Mouse (Mus musculus): ENCODE data around the gene Mmp20. TPM values are rescaled to one million over a fixed set of nuclear protein-coding genes. Genes with fewer than 3 reads are reported as not detected.

Gene Mmp20
- total and polyA plus RNA-seq, 3 experiments = not detected

DNA sequence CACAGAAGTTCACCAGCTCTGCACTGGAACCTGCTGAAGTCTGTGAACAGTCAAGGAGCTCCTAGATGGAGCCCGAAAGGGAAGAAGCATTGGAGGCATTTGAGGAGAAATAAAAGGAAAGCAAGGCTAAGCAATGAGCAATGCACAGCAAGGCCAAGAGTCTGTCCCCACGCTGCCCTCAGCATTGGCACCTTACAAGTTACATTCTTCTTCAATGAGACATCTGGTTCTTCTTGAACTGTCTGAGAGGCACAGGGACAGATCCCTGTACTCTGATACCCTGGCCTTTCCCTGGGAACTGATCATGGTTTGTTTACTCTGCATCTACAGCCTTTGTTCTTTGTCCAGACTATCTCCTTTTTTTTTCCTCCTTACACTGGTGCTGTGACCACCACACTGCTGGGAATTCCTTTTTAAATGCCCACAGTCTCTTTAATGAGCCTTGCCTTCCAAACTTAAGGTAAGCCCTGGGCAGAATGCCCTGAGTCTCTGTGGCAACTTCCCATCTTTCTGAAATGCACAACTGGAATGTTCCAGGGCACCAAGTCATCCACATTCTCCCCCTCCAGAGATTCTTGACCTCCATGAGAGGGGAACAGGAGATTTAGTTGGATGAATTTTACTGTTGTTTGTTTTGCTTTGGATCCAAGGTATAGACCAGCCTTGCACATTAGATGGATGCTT, 50.3 kb downstream of the Mmp20 start:
- Histone ChIP-seq H3K4me1 (ENCODE audit: control insufficient read depth in 1 of 2, insufficient read depth in 2 of 2, low read length in 2 of 2) (no peaks in the 10 kb centered on the region), H3K27ac (ENCODE audit: control insufficient read depth, low read depth, low read length) (no peak overlapping the region), H3K79me2 (ENCODE audit: control insufficient read depth, insufficient read depth, low read length, poor library complexity) (no peaks in the 10 kb centered on the region), H3K36me3 (ENCODE audit: control insufficient read depth in 1 of 2, insufficient read depth in 2 of 2, low read length in 2 of 2) (no peaks in the 10 kb centered on the region), H3K9me3 (replicated peaks; ENCODE audit: insufficient read depth, low read length) (no peaks in the 10 kb centered on the region), H3K4me3 (ENCODE audit: control insufficient read depth in 1 of 2, insufficient read depth in 1 of 2, low read depth in 2 of 2, low read length in 2 of 2) (no peak overlapping the region), H3K9ac (ENCODE audit: control insufficient read depth, low read depth, low read length, poor library complexity, severe bottlenecking) (no peak overlapping the region), H3K27me3 (ENCODE audit: control insufficient read depth in 1 of 2, insufficient read depth in 2 of 2, low read length in 2 of 2) (peaks cover 15 to 26% of the 10 kb centered on the region in 2 experiments)
- TF ChIP-seq SIN3A (IDR thresholded peaks at IDR 0.05; ENCODE audit: low read length) = no peak
- TF ChIP-seq POLR2AphosphoS2 (IDR thresholded peaks at IDR 0.05; ENCODE audit: low read length) = no peak
- no peak for TF ChIP-seq MXI1 (IDR thresholded peaks at IDR 0.05; ENCODE audit: low read depth, low read length)
- no peak for TF ChIP-seq MYB (IDR thresholded peaks at IDR 0.05; ENCODE audit: low read depth, low read length)
- TF ChIP-seq ZNF384 (IDR thresholded peaks at IDR 0.05; ENCODE audit: low read depth, low read length) = no peak
- no peak for TF ChIP-seq E2F4 (IDR thresholded peaks at IDR 0.05; ENCODE audit: borderline replicate concordance, low read depth, low read length)
- no peak for TF ChIP-seq ZC3H11A (IDR thresholded peaks at IDR 0.05; ENCODE audit: low read depth, low read length)
- TF ChIP-seq CHD2 (IDR thresholded peaks at IDR 0.05; ENCODE audit: low read length) = no peak
- TF ChIP-seq MAX (IDR thresholded peaks at IDR 0.05; ENCODE audit: low read length) = no peak
- TF ChIP-seq KAT2A (conservative IDR thresholded peaks at IDR 0.05; ENCODE audit: low read depth, low read length) = no peak
- TF ChIP-seq POLR2AphosphoS5 (IDR thresholded peaks at IDR 0.05; ENCODE audit: borderline replicate concordance, low read depth, low read length) = no peak
- no peak for TF ChIP-seq ZKSCAN1 (IDR thresholded peaks at IDR 0.05; ENCODE audit: low read depth, low read length)
- no peak for TF ChIP-seq POLR2A (IDR thresholded peaks at IDR 0.05; ENCODE audit: control insufficient read depth in 1 of 2, insufficient read depth in 1 of 2, low read depth in 1 of 2, low read length in 2 of 2, poor library complexity in 1 of 2)
- TF ChIP-seq ZMIZ1 (IDR thresholded peaks at IDR 0.05; ENCODE audit: low read depth, low read length) = no peak
- TF ChIP-seq TCF12 (IDR thresholded peaks at IDR 0.05; ENCODE audit: low read depth, low read length) = no peak
- TF ChIP-seq CHD1 (IDR thresholded peaks at IDR 0.05; ENCODE audit: low read depth, low read length) = no peak
- no peak for TF ChIP-seq USF1 (IDR thresholded peaks at IDR 0.05; ENCODE audit: low read depth, low read length)
- no peak for DNase-seq (ENCODE audit: low read depth, low spot score)

DNA sequence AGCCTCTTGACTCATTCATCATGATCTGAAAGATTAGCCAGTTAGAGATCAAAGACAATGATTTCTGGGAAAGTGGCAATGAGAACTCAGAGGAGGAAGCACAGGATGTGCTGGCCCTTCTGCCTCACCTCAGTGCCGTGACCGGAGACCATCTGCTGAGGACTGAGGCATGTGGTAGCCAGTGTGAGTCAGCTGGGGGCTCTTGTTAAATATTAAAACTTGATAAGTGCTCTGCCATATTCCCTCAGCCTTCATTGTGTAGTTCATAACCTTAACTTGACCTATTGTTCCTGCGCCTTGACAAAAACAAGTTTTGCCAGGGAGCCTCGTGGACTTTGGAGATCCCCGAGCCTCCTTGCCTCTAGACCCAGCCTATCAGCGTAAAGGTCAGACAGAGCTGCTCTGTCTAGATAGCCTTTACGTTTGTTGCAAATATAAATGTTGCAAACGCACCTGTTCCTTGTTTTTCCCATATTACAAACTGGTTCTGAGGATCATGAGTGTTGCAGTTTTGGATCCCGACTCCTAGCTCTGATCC, 54.1 kb downstream of the Mmp20 start:
- Histone ChIP-seq H3K4me1 (ENCODE audit: control insufficient read depth in 1 of 2, insufficient read depth in 2 of 2, low read length in 2 of 2) (no peaks in the 10 kb centered on the region), H3K4me3 (ENCODE audit: control insufficient read depth in 1 of 2, insufficient read depth in 1 of 2, low read depth in 2 of 2, low read length in 2 of 2) (no peak overlapping the region), H3K9ac (ENCODE audit: control insufficient read depth, low read depth, low read length, poor library complexity, severe bottlenecking) (no peak overlapping the region), H3K79me2 (ENCODE audit: control insufficient read depth, insufficient read depth, low read length, poor library complexity) (no peaks in the 10 kb centered on the region), H3K27me3 (ENCODE audit: control insufficient read depth in 1 of 2, insufficient read depth in 2 of 2, low read length in 2 of 2) (peaks cover 20 to 21% of the 10 kb centered on the region in 2 experiments), H3K36me3 (ENCODE audit: control insufficient read depth in 1 of 2, insufficient read depth in 2 of 2, low read length in 2 of 2) (no peaks in the 10 kb centered on the region), H3K9me3 (replicated peaks; ENCODE audit: insufficient read depth, low read length) (no peaks in the 10 kb centered on the region), H3K27ac (ENCODE audit: control insufficient read depth, low read depth, low read length) (no peak overlapping the region)
- TF ChIP-seq CHD2 (IDR thresholded peaks at IDR 0.05; ENCODE audit: low read length) (no peak), RAD21 (IDR thresholded peaks at IDR 0.05; ENCODE audit: low read depth, low read length) (no peak), ZKSCAN1 (IDR thresholded peaks at IDR 0.05; ENCODE audit: low read depth, low read length) (no peak), USF1 (IDR thresholded peaks at IDR 0.05; ENCODE audit: low read depth, low read length) (no peak), SMC3 (IDR thresholded peaks at IDR 0.05; ENCODE audit: low read depth, low read length) (no peak), TCF12 (IDR thresholded peaks at IDR 0.05; ENCODE audit: low read depth, low read length) (no peak), NRF1 (IDR thresholded peaks at IDR 0.05; ENCODE audit: insufficient read depth, low read depth, low read length, poor library complexity, severe bottlenecking) (no peak), CTCF (IDR thresholded peaks at IDR 0.05 in 2 of 3, conservative IDR thresholded peaks at IDR 0.05 in 1 of 3; ENCODE audit: control insufficient read depth in 1 of 3, insufficient read depth in 1 of 3, low read depth in 2 of 3, low read length in 3 of 3, poor library complexity in 1 of 3, severe bottlenecking in 1 of 3) (no peak), NELFE (IDR thresholded peaks at IDR 0.05; ENCODE audit: low read depth, low read length) (no peak), MXI1 (IDR thresholded peaks at IDR 0.05; ENCODE audit: low read depth, low read length) (no peak), POLR2AphosphoS2 (IDR thresholded peaks at IDR 0.05; ENCODE audit: low read length) (no peak), CHD1 (IDR thresholded peaks at IDR 0.05; ENCODE audit: low read depth, low read length) (no peak), HCFC1 (IDR thresholded peaks at IDR 0.05; ENCODE audit: low read depth, low read length) (no peak), BHLHE40 (IDR thresholded peaks at IDR 0.05; ENCODE audit: borderline replicate concordance, low read depth, low read length) (no peak), JUND (IDR thresholded peaks at IDR 0.05; ENCODE audit: low read depth, low read length) (no peak), USF2 (IDR thresholded peaks at IDR 0.05; ENCODE audit: borderline replicate concordance in 1 of 2, insufficient read depth in 1 of 2, low read depth in 1 of 2, low read length in 2 of 2) (no peak), MYB (IDR thresholded peaks at IDR 0.05; ENCODE audit: low read depth, low read length) (no peak), MAFK (IDR thresholded peaks at IDR 0.05; ENCODE audit: borderline replicate concordance, low read depth, low read length) (no peak), EP300 (IDR thresholded peaks at IDR 0.05; ENCODE audit: low read depth in 1 of 2, low read length in 2 of 2) (no peak)
- DNase-seq (ENCODE audit: low read depth, low spot score) = no peak

Measured in MEL (cell line).